Mouse (Mus musculus) small intestine, adult 2 months (tissue): ENCODE data around the gene Ccdc158. TPM values are rescaled to one million over a fixed set of nuclear protein-coding genes. Genes with fewer than 3 reads are reported as not detected.

Experiments used
- H3K27ac ChIP-seq: fragments of 200-500 bp; 2 replicates; pipeline ENCODE4 v1.5.1; 2012; ENCODE audit warnings: low read depth, low read length, control low read depth, inconsistent platforms; ENCODE audit not compliant: insufficient read depth
- H3K27me3 ChIP-seq: fragments of 200-500 bp; 2 replicates; pipeline ENCODE4 v1.6.1; 2012; ENCODE audit warnings: mild to moderate bottlenecking, moderate library complexity, low read length, inconsistent platforms; ENCODE audit not compliant: control insufficient read depth, insufficient read depth
- H3K36me3 ChIP-seq: fragments of 200-500 bp; 2 replicates; pipeline ENCODE4 v1.6.1; 2012; ENCODE audit warnings: mild to moderate bottlenecking, low read length, control low read depth, inconsistent platforms; ENCODE audit not compliant: control insufficient read depth, insufficient read depth
- H3K4me1 ChIP-seq: fragments of 200-500 bp; 2 replicates; pipeline ENCODE4 v1.6.1; 2012; ENCODE audit warnings: low read length, inconsistent platforms, mixed read lengths; ENCODE audit not compliant: control insufficient read depth, insufficient read depth, insufficient read length
- H3K4me3 ChIP-seq: fragments of 200-500 bp; 2 replicates; pipeline ENCODE4 v1.5.1; 2012; ENCODE audit warnings: low read depth, mild to moderate bottlenecking, control low read depth, inconsistent platforms, low read length, moderate library complexity
- CTCF ChIP-seq: fragments of 200-500 bp; IDR thresholded peaks from 2 replicates; pipeline ENCODE4 v1.5.1; 2012; ENCODE audit warnings: low read depth, mild to moderate bottlenecking, control low read depth, inconsistent platforms, low read length, moderate library complexity, mixed read lengths; ENCODE audit not compliant: insufficient replicate concordance, insufficient read length; ENCODE audit errors: extremely low read depth
- POLR2A ChIP-seq: fragments of 200-500 bp; IDR thresholded peaks from 2 replicates; pipeline ENCODE4 v1.6.1; 2012; ENCODE audit warnings: low read depth, mild to moderate bottlenecking, control low read depth, inconsistent platforms, low read length, moderate library complexity
- WGBS: fragments of 180-500 bp; shearing (Covaris S2); methylation state at CpG from one replicate; pipeline ENCODE4 v1.1.7; 2018; 5-methylcytosine and 5-hydroxymethylcytosine counted together
- polyA plus RNA-seq: library from polyadenylated mRNA; depleted of rRNA; stranded (reverse); fragments of >200 nt; gene quantifications from 2 replicates; pipeline ENCODE4 v1.2.3, GENCODE M21; 2012

Gene Ccdc158
- polyA plus RNA-seq, 1 experiment, result 0.03 TPM

- Histone ChIP-seq H3K36me3 (no peaks in the 10 kb centered on the region), H3K27me3 (peaks cover 9% of the 10 kb centered on the region; the same call in 1 of the 2 replicates), H3K4me3 (no peak overlapping the region), H3K27ac (no peak overlapping the region), H3K4me1 (no peaks in the 10 kb centered on the region)
- 37% methylated on average over 17 of the region's 17 CpGs for WGBS
- TF ChIP-seq POLR2A (no peak), CTCF (no peak)
Observed at GRCm38 (mm10) chr5:92698837-92699529, 23.9 kb upstream of the Ccdc158 start.

- WGBS, result 15% methylated on average over 15 of the region's 15 CpGs
- H3K4me3 ChIP-seq, result no peak overlapping the region
Observed at GRCm38 (mm10) chr5:92698131-92698836, 23.2 kb upstream of the Ccdc158 start.

GRCm38 (mm10) chr5:92694316-92694995, 19.4 kb upstream of the Ccdc158 start:
- no peaks in the 10 kb centered on the region for H3K36me3 ChIP-seq
- no peaks in the 10 kb centered on the region for H3K4me1 ChIP-seq
- no peak overlapping the region for H3K4me3 ChIP-seq
- 78% methylated on average over 10 of the region's 10 CpGs for WGBS
- peaks cover 9% of the 10 kb centered on the region; the same call in 1 of the 2 replicates for H3K27me3 ChIP-seq
- no peak for TF ChIP-seq CTCF
- TF ChIP-seq POLR2A, result no peak
- peak overlapping the region; percentile 27; the same call in 1 of the 2 replicates for H3K27ac ChIP-seq

More at GRCm38 (mm10) chr5:92698131-92698836, 23.2 kb upstream of the Ccdc158 start:
- no peak overlapping the region for H3K27ac ChIP-seq
- H3K27me3 ChIP-seq, result peaks cover 9% of the 10 kb centered on the region; the same call in 1 of the 2 replicates
- TF ChIP-seq POLR2A (no peak), CTCF (no peak)
- H3K36me3 ChIP-seq, result no peaks in the 10 kb centered on the region
- no peaks in the 10 kb centered on the region for H3K4me1 ChIP-seq

GRCm38 (mm10) chr5:92693744-92694143, 18.7 kb upstream of the Ccdc158 start:
- Histone ChIP-seq H3K27me3 (peaks cover 4% of the 10 kb centered on the region; the same call in 1 of the 2 replicates), H3K27ac (no peak overlapping the region), H3K36me3 (no peaks in the 10 kb centered on the region), H3K4me3 (no peak overlapping the region), H3K4me1 (no peaks in the 10 kb centered on the region)
- 94% methylated on average over 3 of the region's 3 CpGs for WGBS
- TF ChIP-seq CTCF (no peak), POLR2A (no peak)

GRCm38 (mm10) chr5:92692206-92693007, 17.3 kb upstream of the Ccdc158 start:
- no peaks in the 10 kb centered on the region for H3K36me3 ChIP-seq
- H3K27me3 ChIP-seq, result no peaks in the 10 kb centered on the region
- peak overlapping the region; percentile 53; the same call in 1 of the 2 replicates for H3K27ac ChIP-seq
- no peak overlapping the region for H3K4me3 ChIP-seq
- TF ChIP-seq CTCF (no peak), POLR2A (no peak)
- H3K4me1 ChIP-seq, result no peaks in the 10 kb centered on the region
- WGBS, result 72% methylated on average over 16 of the region's 16 CpGs

GRCm38 (mm10) chr5:92688569-92688968, 13.5 kb upstream of the Ccdc158 start:
- Histone ChIP-seq H3K36me3 (no peaks in the 10 kb centered on the region), H3K27ac (no peak overlapping the region), H3K27me3 (peaks cover 5% of the 10 kb centered on the region), H3K4me3 (no peak overlapping the region), H3K4me1 (0 out of 2 replicates have a peak, but pooled peaks cover under 1% of the 10 kb centered on the region)
- 68% methylated on average over 9 of the region's 9 CpGs for WGBS
- no peak for TF ChIP-seq CTCF
- TF ChIP-seq POLR2A, result no peak
